Mouse (Mus musculus): ENCODE measurements around the gene Cacnb3. TPM values are rescaled to one million over a fixed set of nuclear protein-coding genes. Genes with fewer than 3 reads are reported as not detected.

The Cacnb3 gene
- polyA plus RNA-seq, 1 experiment from 2014 or later: 130 TPM

DNA sequence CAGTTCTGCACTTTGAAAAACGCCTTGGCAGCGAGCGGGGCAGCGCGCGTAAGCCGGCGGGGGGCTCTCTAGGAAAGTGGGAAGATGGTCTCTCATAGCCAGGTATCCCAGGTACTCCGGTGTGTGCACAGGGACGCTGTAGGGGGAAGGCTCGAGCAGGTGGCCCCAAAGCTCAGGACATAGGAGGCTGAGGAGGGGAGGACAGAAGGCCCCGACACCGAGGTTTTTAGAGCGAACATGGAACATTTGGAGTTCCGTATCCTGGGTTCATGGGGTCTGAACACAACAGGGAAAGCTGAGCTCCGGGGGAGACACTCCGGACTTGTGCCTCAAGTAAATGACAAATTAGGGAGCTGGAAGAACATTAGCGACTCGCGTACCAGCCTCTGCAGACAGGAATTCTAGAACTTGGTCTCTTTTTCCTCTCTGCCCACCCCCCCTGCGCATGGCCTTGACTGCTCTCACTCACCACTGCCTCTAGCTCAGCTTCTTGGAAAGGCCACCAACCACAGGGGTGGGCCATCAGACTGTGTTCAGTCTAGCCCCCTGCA, 4.7 kb downstream of the Cacnb3 start:
- Histone ChIP-seq H3K36me3 (ENCODE audit: control insufficient read depth, insufficient read depth, low read length) (peaks cover 16% of the 10 kb centered on the region), H3K9me3 (ENCODE audit: control insufficient read depth, low read length) (no peaks in the 10 kb centered on the region), H3K27ac (replicated peaks; ENCODE audit: low read depth, low read length) (peak overlapping the region; percentile 99), H3K4me2 (ENCODE audit: low read length) (peak overlapping the region; percentile 87), H3K9ac (replicated peaks; ENCODE audit: low read length) (peak overlapping the region; percentile 97), H3K4me1 (ENCODE audit: control insufficient read depth, insufficient read depth, low read length) (peaks cover 49% of the 10 kb centered on the region), H3K4me3 (replicated peaks; ENCODE audit: low read depth, low read length) (peak overlapping the region; percentile 81), H3K27me3 (ENCODE audit: control insufficient read depth, insufficient read depth, low read length) (peaks cover 6% of the 10 kb centered on the region; the same call in 1 of the 2 replicates)
- WGBS: under 1% methylated on average over 21 of the region's 21 CpGs
- ATAC-seq (ENCODE audit: low FRiP score, low TSS enrichment) (no peak), DNase-seq (peak; percentile 63)

DNA sequence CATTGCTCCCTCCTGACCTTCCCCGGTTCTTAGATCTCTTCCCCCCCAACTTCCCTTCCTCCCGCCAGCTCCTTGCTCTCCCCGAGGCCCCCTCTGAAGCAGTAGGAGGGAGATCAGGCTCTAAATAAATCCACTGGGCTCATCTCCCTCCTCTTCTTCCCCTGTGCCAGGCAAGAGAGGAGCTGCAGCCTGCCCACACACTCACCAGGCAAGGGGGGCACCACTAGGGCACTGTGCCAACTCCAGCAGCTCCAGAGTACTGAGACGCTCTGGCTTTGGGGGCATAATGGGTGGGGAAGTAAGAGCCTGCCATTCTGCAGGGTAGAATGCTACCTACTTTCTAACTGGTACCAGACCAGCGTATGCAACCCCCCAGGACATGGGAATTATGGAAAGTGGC, 5.9 kb downstream of the Cacnb3 start:
- DNase-seq (peak; percentile 75), ATAC-seq (ENCODE audit: low FRiP score, low TSS enrichment) (no peak)
- Histone ChIP-seq H3K27ac (replicated peaks; ENCODE audit: low read depth, low read length) (peak overlapping the region; percentile 99), H3K4me3 (replicated peaks; ENCODE audit: low read depth, low read length) (peak overlapping the region; percentile 81), H3K36me3 (ENCODE audit: control insufficient read depth, insufficient read depth, low read length) (peaks cover 27% of the 10 kb centered on the region), H3K4me1 (ENCODE audit: control insufficient read depth, insufficient read depth, low read length) (peaks cover 43% of the 10 kb centered on the region), H3K27me3 (ENCODE audit: control insufficient read depth, insufficient read depth, low read length) (no peaks in the 10 kb centered on the region), H3K4me2 (ENCODE audit: low read length) (peak overlapping the region; percentile 87), H3K9me3 (ENCODE audit: control insufficient read depth, low read length) (no peaks in the 10 kb centered on the region), H3K9ac (replicated peaks; ENCODE audit: low read length) (peak overlapping the region; percentile 97)
- WGBS: 13% methylated on average over 5 of the region's 5 CpGs

DNA sequence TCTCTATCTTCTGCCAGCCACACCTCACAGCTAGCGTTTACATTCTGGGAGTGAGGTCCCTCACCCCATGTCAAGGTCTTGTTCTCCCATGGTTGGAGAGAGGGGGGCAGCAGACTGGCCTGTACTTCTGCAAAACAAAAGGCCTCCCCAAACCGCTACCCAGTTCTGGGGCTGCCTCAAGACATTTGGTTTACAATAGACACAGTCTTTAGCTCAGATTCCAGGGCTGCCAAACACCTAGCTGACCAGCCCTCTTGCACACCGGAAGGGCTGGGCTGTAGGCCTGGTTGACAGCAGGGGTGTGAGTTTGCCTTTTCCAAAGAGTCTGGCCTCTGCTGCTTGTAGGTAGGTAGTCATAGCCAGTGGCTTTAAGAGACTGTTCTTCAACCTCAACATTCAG, 6.5 kb downstream of the Cacnb3 start:
- H3K9me3 ChIP-seq (ENCODE audit: control insufficient read depth, low read length): no peaks in the 10 kb centered on the region
- H3K9ac ChIP-seq (replicated peaks; ENCODE audit: low read length): peak overlapping the region; percentile 97; the same call in 1 of the 2 replicates
- DNase-seq: no peak
- no peaks in the 10 kb centered on the region for H3K27me3 ChIP-seq (ENCODE audit: control insufficient read depth, insufficient read depth, low read length)
- no peak overlapping the region for H3K27ac ChIP-seq (replicated peaks; ENCODE audit: low read depth, low read length)
- H3K4me1 ChIP-seq (ENCODE audit: control insufficient read depth, insufficient read depth, low read length): peaks cover 40% of the 10 kb centered on the region
- 35% methylated on average over 3 of the region's 3 CpGs for WGBS
- no peak for ATAC-seq (ENCODE audit: low FRiP score, low TSS enrichment)
- H3K4me3 ChIP-seq (replicated peaks; ENCODE audit: low read depth, low read length): no peak overlapping the region
- peaks cover 34% of the 10 kb centered on the region for H3K36me3 ChIP-seq (ENCODE audit: control insufficient read depth, insufficient read depth, low read length)
- peak overlapping the region; percentile 87 for H3K4me2 ChIP-seq (ENCODE audit: low read length)

DNA sequence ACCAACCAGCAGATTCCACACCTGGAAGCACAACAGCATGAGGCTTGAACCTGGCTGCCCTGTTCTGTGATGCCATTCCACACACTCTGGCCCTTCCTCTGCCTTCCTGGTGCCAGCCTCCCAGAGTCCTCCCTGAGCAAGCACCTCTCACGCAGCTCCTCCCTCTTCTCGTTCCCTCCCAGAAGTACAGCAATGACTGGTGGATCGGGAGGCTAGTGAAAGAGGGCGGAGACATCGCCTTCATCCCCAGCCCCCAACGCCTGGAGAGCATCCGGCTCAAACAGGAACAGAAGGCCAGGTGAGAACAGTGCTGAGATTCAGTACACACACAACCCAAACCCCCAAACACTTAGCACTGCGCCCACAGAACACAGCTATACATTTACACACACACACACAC, 9.5 kb downstream of the Cacnb3 start:
- H3K27ac ChIP-seq (replicated peaks; ENCODE audit: low read depth, low read length): no peak overlapping the region
- WGBS: 57% methylated on average over 8 of the region's 8 CpGs
- H3K9ac ChIP-seq (replicated peaks; ENCODE audit: low read length): no peak overlapping the region
- peaks cover 64% of the 10 kb centered on the region for H3K36me3 ChIP-seq (ENCODE audit: control insufficient read depth, insufficient read depth, low read length)
- DNase-seq (no peak), ATAC-seq (ENCODE audit: low FRiP score, low TSS enrichment) (no peak)
- no peaks in the 10 kb centered on the region for H3K27me3 ChIP-seq (ENCODE audit: control insufficient read depth, insufficient read depth, low read length)
- H3K4me1 ChIP-seq (ENCODE audit: control insufficient read depth, insufficient read depth, low read length): peaks cover 25% of the 10 kb centered on the region
- no peak overlapping the region for H3K4me2 ChIP-seq (ENCODE audit: low read length)
- H3K4me3 ChIP-seq (replicated peaks; ENCODE audit: low read depth, low read length): no peak overlapping the region
- H3K9me3 ChIP-seq (ENCODE audit: control insufficient read depth, low read length): no peaks in the 10 kb centered on the region

DNA sequence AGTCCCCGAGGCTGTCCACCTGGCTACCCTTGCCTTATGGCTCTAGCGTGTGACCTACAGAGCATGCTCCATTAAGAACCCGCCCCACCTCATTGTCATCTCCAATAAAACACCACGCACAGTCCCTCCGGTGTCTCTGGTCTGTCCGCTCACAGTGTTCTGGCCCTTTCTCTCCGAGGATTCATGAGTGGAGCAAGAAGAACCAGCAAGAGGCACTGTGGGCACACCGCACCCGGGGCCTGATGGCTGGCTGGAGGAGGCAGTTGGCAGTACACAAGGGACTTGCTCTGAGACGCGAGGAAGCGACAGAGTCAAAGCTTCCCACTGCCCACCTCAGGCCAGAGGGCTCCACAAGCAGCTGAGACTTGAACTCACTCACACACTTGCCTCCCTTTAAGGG, 13.8 kb downstream of the Cacnb3 start:
- Histone ChIP-seq H3K36me3 (ENCODE audit: control insufficient read depth, insufficient read depth, low read length) (peaks cover 100% of the 10 kb centered on the region), H3K9me3 (ENCODE audit: control insufficient read depth, low read length) (no peaks in the 10 kb centered on the region), H3K4me1 (ENCODE audit: control insufficient read depth, insufficient read depth, low read length) (no peaks in the 10 kb centered on the region), H3K9ac (replicated peaks; ENCODE audit: low read length) (no peak overlapping the region), H3K4me2 (ENCODE audit: low read length) (no peak overlapping the region), H3K27ac (replicated peaks; ENCODE audit: low read depth, low read length) (no peak overlapping the region), H3K4me3 (replicated peaks; ENCODE audit: low read depth, low read length) (no peak overlapping the region), H3K27me3 (ENCODE audit: control insufficient read depth, insufficient read depth, low read length) (no peaks in the 10 kb centered on the region)
- WGBS: 85% methylated on average over 12 of the region's 12 CpGs
- ATAC-seq (ENCODE audit: low FRiP score, low TSS enrichment): no peak
- no peak for DNase-seq

DNA sequence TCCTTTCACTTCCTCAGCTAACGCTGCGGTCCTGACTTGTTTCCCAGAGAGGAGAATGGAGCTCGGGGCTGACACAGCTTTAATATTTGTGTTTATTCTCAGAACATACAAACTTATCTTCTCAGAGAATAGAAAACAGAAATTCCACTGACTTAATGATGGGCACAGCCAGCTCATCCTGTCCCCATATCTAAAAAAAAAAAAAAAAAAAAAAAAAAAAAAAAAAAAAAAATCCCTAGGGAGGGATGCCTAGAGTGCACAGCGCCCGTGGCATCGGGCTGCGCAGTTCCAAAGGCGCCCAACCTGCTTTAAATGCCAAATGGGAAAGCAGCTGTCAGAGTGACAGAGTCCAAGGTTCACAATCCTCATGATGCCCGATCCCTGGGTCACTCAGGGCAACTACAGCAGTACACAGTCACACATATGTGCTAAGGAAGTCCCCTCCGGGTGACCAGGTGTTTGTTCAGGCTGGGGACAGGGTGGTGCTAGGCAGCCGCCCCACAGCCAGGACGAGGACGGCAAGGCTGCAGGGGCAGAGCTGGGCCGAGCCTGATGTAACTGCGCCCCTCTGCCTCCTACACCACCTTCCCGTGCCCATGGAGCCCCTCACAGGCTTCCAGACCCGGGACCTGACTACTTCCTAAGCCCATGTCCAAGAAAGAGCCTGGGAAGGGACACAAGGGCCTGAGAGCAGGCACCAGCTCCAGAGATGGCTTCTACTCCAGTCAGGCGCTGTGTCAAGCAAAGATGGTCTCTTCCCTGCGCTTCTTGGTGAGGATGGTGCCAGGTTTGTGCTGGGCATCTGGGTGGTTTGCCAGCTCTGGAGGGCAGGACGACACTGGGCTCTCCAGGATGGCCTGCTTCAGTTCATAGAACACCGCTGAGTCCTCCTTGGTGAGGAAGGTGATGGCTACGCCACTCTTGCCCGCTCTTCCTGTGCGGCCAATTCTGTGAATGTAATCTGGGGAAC, 14.7 kb downstream of the Cacnb3 start:
- H3K9me3 ChIP-seq (ENCODE audit: control insufficient read depth, low read length): no peaks in the 10 kb centered on the region
- WGBS: 89% methylated on average over 24 of the region's 24 CpGs
- no peak overlapping the region for H3K4me3 ChIP-seq (replicated peaks; ENCODE audit: low read depth, low read length)
- H3K27me3 ChIP-seq (ENCODE audit: control insufficient read depth, insufficient read depth, low read length): no peaks in the 10 kb centered on the region
- H3K9ac ChIP-seq (replicated peaks; ENCODE audit: low read length): no peak overlapping the region
- H3K36me3 ChIP-seq (ENCODE audit: control insufficient read depth, insufficient read depth, low read length): peaks cover 100% of the 10 kb centered on the region
- no peak for DNase-seq
- H3K4me2 ChIP-seq (ENCODE audit: low read length): no peak overlapping the region
- no peak overlapping the region for H3K27ac ChIP-seq (replicated peaks; ENCODE audit: low read depth, low read length)
- ATAC-seq (ENCODE audit: low FRiP score, low TSS enrichment): no peak
- H3K4me1 ChIP-seq (ENCODE audit: control insufficient read depth, insufficient read depth, low read length): no peaks in the 10 kb centered on the region

DNA sequence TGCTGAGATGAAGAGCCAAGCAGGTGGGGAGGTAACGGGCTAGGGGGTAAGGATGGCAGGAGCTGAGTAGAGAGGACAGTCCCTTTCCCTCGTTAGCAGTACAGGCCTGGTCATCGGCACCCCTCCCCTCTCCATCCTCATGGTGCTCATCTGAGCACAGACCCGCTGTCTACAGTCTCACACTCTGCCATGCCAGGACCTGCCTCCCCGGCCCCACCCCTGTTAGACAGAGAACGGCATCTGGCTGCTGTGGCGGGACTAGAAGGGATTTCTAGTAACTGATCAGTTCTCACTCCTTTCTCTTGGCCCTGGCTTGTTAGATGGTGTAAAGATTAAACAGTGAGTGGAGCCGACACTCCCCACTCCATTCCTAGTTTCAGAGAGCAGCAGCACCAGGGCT, 16.1 kb downstream of the Cacnb3 start:
- no peak for DNase-seq
- no peak for ATAC-seq (ENCODE audit: low FRiP score, low TSS enrichment)
- no peak overlapping the region for H3K27ac ChIP-seq (replicated peaks; ENCODE audit: low read depth, low read length)
- H3K4me1 ChIP-seq (ENCODE audit: control insufficient read depth, insufficient read depth, low read length): no peaks in the 10 kb centered on the region
- H3K4me2 ChIP-seq (ENCODE audit: low read length): no peak overlapping the region
- peaks cover 100% of the 10 kb centered on the region for H3K36me3 ChIP-seq (ENCODE audit: control insufficient read depth, insufficient read depth, low read length)
- no peaks in the 10 kb centered on the region for H3K27me3 ChIP-seq (ENCODE audit: control insufficient read depth, insufficient read depth, low read length)
- no peak overlapping the region for H3K9ac ChIP-seq (replicated peaks; ENCODE audit: low read length)
- no peak overlapping the region for H3K4me3 ChIP-seq (replicated peaks; ENCODE audit: low read depth, low read length)
- 87% methylated on average over 8 of the region's 8 CpGs for WGBS
- no peaks in the 10 kb centered on the region for H3K9me3 ChIP-seq (ENCODE audit: control insufficient read depth, low read length)

DNA sequence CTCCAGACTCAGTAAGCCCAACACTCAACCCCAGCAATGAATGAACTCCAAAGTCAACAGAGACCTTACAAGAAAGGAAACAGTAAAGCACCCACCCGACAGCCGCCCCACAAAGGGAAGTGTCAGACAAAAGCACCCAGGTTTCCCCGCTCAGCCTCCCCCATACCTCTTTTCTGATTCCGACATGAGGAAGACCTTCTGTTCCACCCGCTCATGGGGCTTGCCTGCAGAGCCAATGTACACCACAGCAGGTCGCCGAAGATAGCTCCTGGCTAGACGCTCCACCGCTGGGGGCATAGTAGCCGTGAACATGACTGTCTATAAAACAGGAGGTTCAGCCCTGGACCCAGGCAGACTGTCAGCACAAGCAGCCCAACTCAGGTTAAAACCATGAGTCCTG, 16.7 kb downstream of the Cacnb3 start:
- H3K4me1 ChIP-seq (ENCODE audit: control insufficient read depth, insufficient read depth, low read length): no peaks in the 10 kb centered on the region
- no peaks in the 10 kb centered on the region for H3K27me3 ChIP-seq (ENCODE audit: control insufficient read depth, insufficient read depth, low read length)
- H3K36me3 ChIP-seq (ENCODE audit: control insufficient read depth, insufficient read depth, low read length): peaks cover 100% of the 10 kb centered on the region
- 89% methylated on average over 10 of the region's 10 CpGs for WGBS
- DNase-seq (no peak), ATAC-seq (ENCODE audit: low FRiP score, low TSS enrichment) (no peak)
- no peaks in the 10 kb centered on the region for H3K9me3 ChIP-seq (ENCODE audit: control insufficient read depth, low read length)
- H3K4me3 ChIP-seq (replicated peaks; ENCODE audit: low read depth, low read length): no peak overlapping the region
- no peak overlapping the region for H3K4me2 ChIP-seq (ENCODE audit: low read length)
- H3K9ac ChIP-seq (replicated peaks; ENCODE audit: low read length): no peak overlapping the region
- H3K27ac ChIP-seq (replicated peaks; ENCODE audit: low read depth, low read length): no peak overlapping the region

DNA sequence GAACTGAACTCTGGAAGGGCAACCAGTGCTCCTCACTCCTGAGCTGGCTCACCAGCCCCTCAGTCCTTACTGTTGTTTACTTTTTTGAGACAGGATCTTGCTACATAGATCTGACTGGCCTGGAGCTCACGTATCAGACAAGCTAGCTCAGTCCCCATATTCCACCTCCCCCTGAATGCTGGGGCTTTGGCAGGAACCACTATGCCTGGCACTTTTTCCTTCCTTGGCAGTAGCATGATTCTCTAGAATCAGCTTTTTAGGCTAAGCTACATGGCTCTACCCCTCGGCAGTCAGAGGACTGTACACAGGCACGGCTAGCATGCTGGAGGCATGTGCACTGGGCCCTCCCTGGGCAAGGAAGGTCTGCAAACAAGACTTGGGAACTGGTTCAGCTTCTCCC, 17.4 kb downstream of the Cacnb3 start:
- no peak for DNase-seq
- 95% methylated on average over 3 of the region's 3 CpGs for WGBS
- Histone ChIP-seq H3K36me3 (ENCODE audit: control insufficient read depth, insufficient read depth, low read length) (peaks cover 100% of the 10 kb centered on the region), H3K9me3 (ENCODE audit: control insufficient read depth, low read length) (no peaks in the 10 kb centered on the region), H3K27me3 (ENCODE audit: control insufficient read depth, insufficient read depth, low read length) (no peaks in the 10 kb centered on the region), H3K27ac (replicated peaks; ENCODE audit: low read depth, low read length) (no peak overlapping the region), H3K4me1 (ENCODE audit: control insufficient read depth, insufficient read depth, low read length) (no peaks in the 10 kb centered on the region), H3K4me2 (ENCODE audit: low read length) (no peak overlapping the region), H3K9ac (replicated peaks; ENCODE audit: low read length) (no peak overlapping the region), H3K4me3 (replicated peaks; ENCODE audit: low read depth, low read length) (no peak overlapping the region)
- no peak for ATAC-seq (ENCODE audit: low FRiP score, low TSS enrichment)

Measured in midbrain, embryonic 14.5 days (tissue).